Mouse (Mus musculus): ENCODE measurements at regions not wholly inside any gene's neighbourhood (a gene's known extent, or its start where the extent isn't known, plus 50 kb on each side); places are given as distances from the start of the nearest gene placed in this dataset.

GRCm38 (mm10) chr3:136491683-136492082 lies 165.8 kb upstream of the Bank1 start:
- TF ChIP-seq CTCF (IDR thresholded peaks at IDR 0.05; ENCODE audit: low read depth) (no peak), EP300 (IDR thresholded peaks at IDR 0.05; ENCODE audit: low read depth) (no peak)
